ENCODE assay signal across 8 mouse cellular contexts in the genomic region with DNA sequence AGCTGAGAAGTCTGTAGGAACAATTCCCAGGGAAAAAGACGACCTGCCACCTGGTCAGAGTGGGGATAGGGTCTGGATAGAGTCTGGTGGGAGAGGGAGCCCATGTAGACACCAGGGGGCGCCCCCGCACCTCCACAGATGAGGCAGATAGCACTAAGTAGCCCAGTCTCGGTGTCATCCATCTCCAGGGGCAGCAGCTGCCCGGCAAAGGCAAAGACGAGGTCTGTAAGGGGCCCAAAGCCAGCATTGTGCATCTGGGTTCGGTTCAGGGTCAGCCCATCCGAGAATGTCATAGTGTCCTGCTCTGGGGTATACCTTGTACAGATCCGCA. TPM values are rescaled to one million over a fixed set of nuclear protein-coding genes. Genes with fewer than 3 reads are reported as not detected.
DNase-seq lines count a peak whose midpoint lies in the region; ATAC-seq and TF ChIP-seq lines count a peak whose summit lies in the region.

No protein-coding gene starts in this region.

- H3K4me2 ChIP-seq in heart, embryonic 12.5 days: no peak overlapping the region
- H3K4me2 ChIP-seq in forebrain, embryonic 16.5 days (ENCODE audit: low read length): no peak overlapping the region
- no peak overlapping the region for H3K4me2 ChIP-seq in hindbrain, embryonic 14.5 days (replicated peaks)

- H3K27me3 ChIP-seq in heart, adult 2 months (ENCODE audit: control insufficient read depth, insufficient read depth, low read length): no peaks in the 10 kb centered on the region
- peaks cover 40% of the 10 kb centered on the region for H3K27me3 ChIP-seq in heart, embryonic 12.5 days (replicated peaks)
- H3K27me3 ChIP-seq in forebrain, embryonic 16.5 days (replicated peaks; ENCODE audit: control insufficient read depth, insufficient read depth, low read length): peaks cover 5% of the 10 kb centered on the region
- H3K27me3 ChIP-seq in hindbrain, embryonic 14.5 days (ENCODE audit: control insufficient read depth, insufficient read depth, low read length): peaks cover 25% of the 10 kb centered on the region

- DNase-seq in heart, adult 2 months: peak; percentile 78 to 87
- DNase-seq in cerebellum, adult 11 months: peak; percentile 70
- peak; percentile 77 for DNase-seq in hindbrain, embryonic 14.5 days (ENCODE audit: low spot score)
- DNase-seq in left cerebral cortex, postnatal 25 days (ENCODE audit: low spot score in 2 of 2): peak; percentile 69 to 70
- peak; percentile 84 for DNase-seq in right cerebral cortex, postnatal 14 days

- peaks cover 24% of the 10 kb centered on the region for H3K4me1 ChIP-seq in heart, adult 2 months (ENCODE audit: control insufficient read depth, insufficient read depth, low read length)
- H3K4me1 ChIP-seq in heart, embryonic 12.5 days (replicated peaks): peaks cover 31% of the 10 kb centered on the region
- peaks cover 15% of the 10 kb centered on the region for H3K4me1 ChIP-seq in forebrain, embryonic 16.5 days (replicated peaks; ENCODE audit: control insufficient read depth, insufficient read depth, low read length)
- peaks cover 9% of the 10 kb centered on the region; the same call in 1 of the 2 replicates for H3K4me1 ChIP-seq in hindbrain, embryonic 14.5 days (replicated peaks; ENCODE audit: control insufficient read depth, insufficient read depth, low read length)

- ATAC-seq in heart, embryonic 12.5 days (ENCODE audit: insufficient number of reproducible peaks, low FRiP score): no peak
- ATAC-seq in forebrain, embryonic 16.5 days: peak; percentile 77
- ATAC-seq in hindbrain, embryonic 14.5 days (ENCODE audit: low FRiP score): peak; percentile 74; the same call in 1 of the 2 replicates
- ATAC-seq in megakaryocyte-erythroid progenitor cell, adult 5-6 weeks (replicated peaks; ENCODE audit: low FRiP score, low TSS enrichment, poor library complexity, severe bottlenecking): peak; percentile 63; the same call in 1 of the 2 replicates

- no peaks in the 10 kb centered on the region for H3K9me3 ChIP-seq in heart, embryonic 12.5 days (replicated peaks)
- H3K9me3 ChIP-seq in forebrain, embryonic 16.5 days (ENCODE audit: control insufficient read depth, low read length): no peaks in the 10 kb centered on the region
- H3K9me3 ChIP-seq in hindbrain, embryonic 14.5 days (ENCODE audit: control insufficient read depth, low read length): no peaks in the 10 kb centered on the region

- intact Hi-C loops in heart, adult 2 months (cut with DNase I): loop anchor here (1.0 kb wide), 2 partner anchors 40 to 77 kb away; a partner anchor contains a TSS
- intact Hi-C loops in left cerebral cortex, postnatal 25 days (cut with DNase I): loop anchor here (2.0 kb wide), 1 partner anchor 40 kb away; a partner anchor contains a TSS

- WGBS in heart, adult 2 months: 10% methylated on average over 9 of the region's 9 CpGs
- WGBS in heart, embryonic 12.5 days: 13% methylated on average over 9 of the region's 9 CpGs
- WGBS in forebrain, embryonic 16.5 days: 8% methylated on average over 9 of the region's 9 CpGs
- WGBS in hindbrain, embryonic 14.5 days: 9% methylated on average over 9 of the region's 9 CpGs

- peaks cover 2% of the 10 kb centered on the region; the same call in 1 of the 2 replicates for H3K79me2 ChIP-seq in heart, adult 2 months (replicated peaks; ENCODE audit: control insufficient read depth, insufficient read depth, low read length)

- peak; percentile 95 for TF ChIP-seq CTCF in heart, adult 2 months (IDR thresholded peaks at IDR 0.05)

- peak; percentile 43; the same call in 1 of the 2 replicates for TF ChIP-seq EP300 in heart, adult 2 months (IDR thresholded peaks at IDR 0.05; ENCODE audit: insufficient read depth, low read depth, low read length)

- no peaks in the 10 kb centered on the region; the same call in 1 of the 2 replicates for H3K36me3 ChIP-seq in heart, adult 2 months (ENCODE audit: control insufficient read depth, insufficient read depth, low read length)
- peaks cover 12% of the 10 kb centered on the region; the same call in 1 of the 2 replicates for H3K36me3 ChIP-seq in heart, embryonic 12.5 days
- no peaks in the 10 kb centered on the region for H3K36me3 ChIP-seq in forebrain, embryonic 16.5 days (ENCODE audit: control insufficient read depth, insufficient read depth)
- H3K36me3 ChIP-seq in hindbrain, embryonic 14.5 days (replicated peaks; ENCODE audit: control insufficient read depth, insufficient read depth): no peaks in the 10 kb centered on the region

- no peak overlapping the region for H3K9ac ChIP-seq in heart, adult 2 months (ENCODE audit: low read depth, low read length)
- H3K9ac ChIP-seq in heart, embryonic 12.5 days: no peak overlapping the region
- 0 out of 2 replicates have a peak overlapping the region, but pooled peaks have one; percentile 8 for H3K9ac ChIP-seq in forebrain, embryonic 16.5 days (replicated peaks; ENCODE audit: low read depth, low read length)
- no peak overlapping the region for H3K9ac ChIP-seq in hindbrain, embryonic 14.5 days

- H3K4me3 ChIP-seq in heart, adult 2 months: no peak overlapping the region
- H3K4me3 ChIP-seq in heart, embryonic 12.5 days: no peak overlapping the region
- H3K4me3 ChIP-seq in forebrain, embryonic 16.5 days (replicated peaks; ENCODE audit: low read length): no peak overlapping the region
- H3K4me3 ChIP-seq in hindbrain, embryonic 14.5 days (replicated peaks; ENCODE audit: low read length): no peak overlapping the region

- TF ChIP-seq POLR2A in heart, adult 2 months (IDR thresholded peaks at IDR 0.05; ENCODE audit: insufficient read depth, low read depth, low read length): no peak

- H3K27ac ChIP-seq in heart, adult 2 months: peak overlapping the region; percentile 63
- no peak overlapping the region for H3K27ac ChIP-seq in heart, embryonic 12.5 days (ENCODE audit: poor library complexity, severe bottlenecking)
- H3K27ac ChIP-seq in forebrain, embryonic 16.5 days (ENCODE audit: low read length): no peak overlapping the region
- H3K27ac ChIP-seq in hindbrain, embryonic 14.5 days: no peak overlapping the region

RNA-seq across cellular contexts. Expression of a gene that starts 7.5 kb away (rescaled TPM):
- 1 to 10 TPM; 1.5 to 2.0 TPM for total RNA-seq in heart, adult 2 months (2021)
- 2.4 and 4.6 TPM in 2 replicates for polyA plus RNA-seq in heart, adult 2 months (2012; rRNA removed)
- 0.38 and 0.72 TPM in 2 replicates for polyA plus RNA-seq in heart, embryonic 12.5 days (2016; fragmentation: Nextera tagmentation; extraction: Ambion mirVana)
- 0.73 and 1.0 TPM in 2 replicates for polyA plus RNA-seq in forebrain, embryonic 16.5 days (2015; fragmentation: Nextera tagmentation; extraction: Ambion mirVana)
- 0.22 and 1.1 TPM in 2 replicates for polyA plus RNA-seq in hindbrain, embryonic 14.5 days (2014; fragmentation: Nextera tagmentation; extraction: Ambion mirVana)
- 1 to 10 TPM; 1.0 to 1.7 TPM for total RNA-seq in left cerebral cortex, postnatal 25 days (2021)
- 13.1 and 17.0 TPM in 2 replicates for total RNA-seq in megakaryocyte-erythroid progenitor cell, adult 5-6 weeks (2014; fragmentation: Nextera tagmentation)
- 47.2 and 51.0 TPM in 2 replicates for total RNA-seq in megakaryocyte-erythroid progenitor cell, adult 5-6 weeks (2017)

RNA-seq across cellular contexts. Expression of a gene that starts 18.1 kb away (rescaled TPM):
- 10 to 100 TPM; 18.1 to 20.3 TPM for total RNA-seq in heart, adult 2 months (2021)
- 19.9 and 26.9 TPM in 2 replicates for polyA plus RNA-seq in heart, adult 2 months (2012; rRNA removed)
- 12.0 TPM in 2 replicates for polyA plus RNA-seq in heart, embryonic 12.5 days (2016; fragmentation: Nextera tagmentation; extraction: Ambion mirVana)
- 6.4 and 8.0 TPM in 2 replicates for polyA plus RNA-seq in forebrain, embryonic 16.5 days (2015; fragmentation: Nextera tagmentation; extraction: Ambion mirVana)
- polyA plus RNA-seq in hindbrain, embryonic 14.5 days (2014; fragmentation: Nextera tagmentation; extraction: Ambion mirVana): 6.2 and 6.7 TPM in 2 replicates
- total RNA-seq in left cerebral cortex, postnatal 25 days (2021): 10 to 100 TPM; 12.7 to 15.4 TPM
- 0.61 and 1.8 TPM in 2 replicates for total RNA-seq in megakaryocyte-erythroid progenitor cell, adult 5-6 weeks (2014; fragmentation: Nextera tagmentation)
- total RNA-seq in megakaryocyte-erythroid progenitor cell, adult 5-6 weeks (2017): 1.6 and 6.7 TPM in 2 replicates

RNA-seq across cellular contexts. Expression of a gene that starts 31.1 kb away (rescaled TPM):
- not detected for total RNA-seq in heart, adult 2 months (2021)
- 0.06 TPM in 1 of 2 replicates, not detected in the other for polyA plus RNA-seq in heart, adult 2 months (2012; rRNA removed)
- 0.19 TPM in 1 of 2 replicates, not detected in the other for polyA plus RNA-seq in heart, embryonic 12.5 days (2016; fragmentation: Nextera tagmentation; extraction: Ambion mirVana)
- 0.11 TPM in 1 of 2 replicates, not detected in the other for polyA plus RNA-seq in forebrain, embryonic 16.5 days (2015; fragmentation: Nextera tagmentation; extraction: Ambion mirVana)
- polyA plus RNA-seq in hindbrain, embryonic 14.5 days (2014; fragmentation: Nextera tagmentation; extraction: Ambion mirVana): not detected in 2 replicates
- not detected for total RNA-seq in left cerebral cortex, postnatal 25 days (2021)
- total RNA-seq in megakaryocyte-erythroid progenitor cell, adult 5-6 weeks (2014; fragmentation: Nextera tagmentation): not detected in 2 replicates
- total RNA-seq in megakaryocyte-erythroid progenitor cell, adult 5-6 weeks (2017): not detected in 2 replicates

RNA-seq across cellular contexts. Expression of a gene that starts 34.7 kb away (rescaled TPM):
- 10 to 100 TPM; 13.1 to 15.6 TPM for total RNA-seq in heart, adult 2 months (2021)
- polyA plus RNA-seq in heart, adult 2 months (2012; rRNA removed): 33.4 and 42.1 TPM in 2 replicates
- polyA plus RNA-seq in heart, embryonic 12.5 days (2016; fragmentation: Nextera tagmentation; extraction: Ambion mirVana): 39.1 and 39.4 TPM in 2 replicates
- 37.8 and 39.6 TPM in 2 replicates for polyA plus RNA-seq in forebrain, embryonic 16.5 days (2015; fragmentation: Nextera tagmentation; extraction: Ambion mirVana)
- 27.5 and 33.3 TPM in 2 replicates for polyA plus RNA-seq in hindbrain, embryonic 14.5 days (2014; fragmentation: Nextera tagmentation; extraction: Ambion mirVana)
- 10 to 100 TPM; 28.4 to 32.1 TPM for total RNA-seq in left cerebral cortex, postnatal 25 days (2021)
- total RNA-seq in megakaryocyte-erythroid progenitor cell, adult 5-6 weeks (2014; fragmentation: Nextera tagmentation): 9.6 and 21.4 TPM in 2 replicates
- total RNA-seq in megakaryocyte-erythroid progenitor cell, adult 5-6 weeks (2017): 11.4 and 33.8 TPM in 2 replicates

RNA-seq across cellular contexts. Expression of a gene that starts 36.2 kb away (rescaled TPM):
- 10 to 100 TPM; 31.6 to 32.8 TPM for total RNA-seq in heart, adult 2 months (2021)
- 16.2 and 29.9 TPM in 2 replicates for polyA plus RNA-seq in heart, adult 2 months (2012; rRNA removed)
- polyA plus RNA-seq in heart, embryonic 12.5 days (2016; fragmentation: Nextera tagmentation; extraction: Ambion mirVana): 47.3 and 48.6 TPM in 2 replicates
- 84.6 and 93.4 TPM in 2 replicates for polyA plus RNA-seq in forebrain, embryonic 16.5 days (2015; fragmentation: Nextera tagmentation; extraction: Ambion mirVana)
- polyA plus RNA-seq in hindbrain, embryonic 14.5 days (2014; fragmentation: Nextera tagmentation; extraction: Ambion mirVana): 45.4 and 47.1 TPM in 2 replicates
- total RNA-seq in left cerebral cortex, postnatal 25 days (2021): 10 to 100 TPM; 58.5 to 64.9 TPM
- total RNA-seq in megakaryocyte-erythroid progenitor cell, adult 5-6 weeks (2014; fragmentation: Nextera tagmentation): 39.8 and 65.3 TPM in 2 replicates
- total RNA-seq in megakaryocyte-erythroid progenitor cell, adult 5-6 weeks (2017): 33.0 and 39.0 TPM in 2 replicates
